Mouse (Mus musculus) embryonic fibroblast, embryonic 13.5 days (primary cell): Measurements from ENCODE around the gene Syn3. TPM values are rescaled to one million over a fixed set of nuclear protein-coding genes. Genes with fewer than 3 reads are reported as not detected.

Experiments used
- H3K27ac ChIP-seq: 2 replicates; pipeline ENCODE4 v1.5.1; 2012; ENCODE audit warnings: low read length, control low read depth, inconsistent platforms; ENCODE audit not compliant: insufficient read depth
- H3K4me1 ChIP-seq: 2 replicates; pipeline ENCODE4 v1.6.1; 2011; ENCODE audit warnings: low read length; ENCODE audit not compliant: control insufficient read depth, insufficient read depth
- H3K4me3 ChIP-seq: 2 replicates; pipeline ENCODE4 v1.5.1; 2011; ENCODE audit warnings: mild to moderate bottlenecking, control low read depth, low read length; ENCODE audit not compliant: insufficient read depth
- CTCF ChIP-seq: IDR thresholded peaks from 2 replicates; pipeline ENCODE4 v1.5.1; 2011; ENCODE audit warnings: mild to moderate bottlenecking, control low read depth, low read length, moderate library complexity, borderline replicate concordance; ENCODE audit not compliant: insufficient read depth
- POLR2A ChIP-seq: IDR thresholded peaks from 2 replicates; pipeline ENCODE4 v1.6.1; 2011; ENCODE audit warnings: low read depth, mild to moderate bottlenecking, control low read depth, low read length, moderate library complexity
- polyA plus RNA-seq: library from polyadenylated mRNA; stranded (reverse); fragments of >200 nt; gene quantifications from 2 replicates; pipeline ENCODE4 v1.2.4, GENCODE M21; 2011; ENCODE audit warnings: low read depth; ENCODE audit not compliant: missing spikeins, insufficient read length

Gene Syn3
- polyA plus RNA-seq, 1 experiment, result 1.4 TPM

- no peak for TF ChIP-seq CTCF
- no peak for TF ChIP-seq POLR2A
- Histone ChIP-seq H3K4me1 (0 out of 2 replicates have a peak, but pooled peaks cover 3% of the 10 kb centered on the region), H3K4me3 (no peak overlapping the region), H3K27ac (no peak overlapping the region)
Observed at GRCm38 (mm10) chr10:86060267-86060666, 438.4 kb downstream of the Syn3 start.

GRCm38 (mm10) chr10:86057712-86058111 is 441.0 kb downstream of the Syn3 start:
- no peak for TF ChIP-seq CTCF
- TF ChIP-seq POLR2A, result no peak
- Histone ChIP-seq H3K4me3 (no peak overlapping the region), H3K27ac (no peak overlapping the region), H3K4me1 (no peaks in the 10 kb centered on the region)

- no peak overlapping the region for H3K27ac ChIP-seq
- TF ChIP-seq POLR2A (no peak), CTCF (no peak)
- H3K4me1 ChIP-seq, result no peaks in the 10 kb centered on the region
- no peak overlapping the region for H3K4me3 ChIP-seq
Observed at GRCm38 (mm10) chr10:86057286-86057685, 441.4 kb downstream of the Syn3 start.

- Histone ChIP-seq H3K27ac (no peak overlapping the region), H3K4me1 (no peaks in the 10 kb centered on the region), H3K4me3 (no peak overlapping the region)
- no peak for TF ChIP-seq CTCF
- no peak for TF ChIP-seq POLR2A
Observed at GRCm38 (mm10) chr10:86056297-86056903, 442.3 kb downstream of the Syn3 start.

- no peak overlapping the region for H3K4me3 ChIP-seq
- H3K4me1 ChIP-seq, result no peaks in the 10 kb centered on the region
- TF ChIP-seq POLR2A (no peak), CTCF (no peak)
- H3K27ac ChIP-seq, result no peak overlapping the region
Observed at GRCm38 (mm10) chr10:86052818-86053522, 445.7 kb downstream of the Syn3 start.

GRCm38 (mm10) chr10:86050522-86050921 is 448.2 kb downstream of the Syn3 start:
- Histone ChIP-seq H3K4me1 (no peaks in the 10 kb centered on the region), H3K4me3 (no peak overlapping the region), H3K27ac (no peak overlapping the region)
- no peak for TF ChIP-seq CTCF
- TF ChIP-seq POLR2A, result no peak

GRCm38 (mm10) chr10:86047786-86048185 is 450.9 kb downstream of the Syn3 start:
- no peak overlapping the region for H3K27ac ChIP-seq
- no peaks in the 10 kb centered on the region for H3K4me1 ChIP-seq
- TF ChIP-seq CTCF (no peak), POLR2A (no peak)
- no peak overlapping the region for H3K4me3 ChIP-seq

GRCm38 (mm10) chr10:86046371-86046770 is 452.3 kb downstream of the Syn3 start:
- TF ChIP-seq CTCF (no peak), POLR2A (no peak)
- H3K4me3 ChIP-seq, result no peak overlapping the region

GRCm38 (mm10) chr10:86044066-86044465 is 454.6 kb downstream of the Syn3 start:
- TF ChIP-seq POLR2A (no peak), CTCF (no peak)
- no peak overlapping the region for H3K4me3 ChIP-seq
- no peak overlapping the region for H3K27ac ChIP-seq
- H3K4me1 ChIP-seq, result no peaks in the 10 kb centered on the region

More at GRCm38 (mm10) chr10:86046371-86046770, 452.3 kb downstream of the Syn3 start:
- no peaks in the 10 kb centered on the region for H3K4me1 ChIP-seq
- no peak overlapping the region for H3K27ac ChIP-seq

- TF ChIP-seq POLR2A, result no peak
- no peak for TF ChIP-seq CTCF
Observed at GRCm38 (mm10) chr10:86043651-86044050, 455.0 kb downstream of the Syn3 start.

More at GRCm38 (mm10) chr10:86043651-86044050, 455.0 kb downstream of the Syn3 start:
- Histone ChIP-seq H3K4me1 (no peaks in the 10 kb centered on the region), H3K27ac (no peak overlapping the region), H3K4me3 (no peak overlapping the region)
